Mouse (Mus musculus) thymus, adult 2 months (tissue): ENCODE results near the gene Tmem158.

Experiments
- CTCF ChIP-seq: fragments of 200-500 bp; IDR thresholded peaks from 2 replicates; pipeline ENCODE4 v1.5.1; 2012; ENCODE audit warnings: mild to moderate bottlenecking, control low read depth, low read length, moderate library complexity, borderline replicate concordance; ENCODE audit not compliant: control insufficient read depth, poor library complexity, insufficient read depth; ENCODE audit errors: extremely low read depth
- POLR2A ChIP-seq: fragments of 200-500 bp; IDR thresholded peaks from 2 replicates; pipeline ENCODE4 v1.6.1; 2012; ENCODE audit warnings: mild to moderate bottlenecking, low read length, control low read depth, moderate library complexity; ENCODE audit not compliant: control insufficient read depth, poor library complexity, insufficient read depth; ENCODE audit errors: extremely low read depth

DNA sequence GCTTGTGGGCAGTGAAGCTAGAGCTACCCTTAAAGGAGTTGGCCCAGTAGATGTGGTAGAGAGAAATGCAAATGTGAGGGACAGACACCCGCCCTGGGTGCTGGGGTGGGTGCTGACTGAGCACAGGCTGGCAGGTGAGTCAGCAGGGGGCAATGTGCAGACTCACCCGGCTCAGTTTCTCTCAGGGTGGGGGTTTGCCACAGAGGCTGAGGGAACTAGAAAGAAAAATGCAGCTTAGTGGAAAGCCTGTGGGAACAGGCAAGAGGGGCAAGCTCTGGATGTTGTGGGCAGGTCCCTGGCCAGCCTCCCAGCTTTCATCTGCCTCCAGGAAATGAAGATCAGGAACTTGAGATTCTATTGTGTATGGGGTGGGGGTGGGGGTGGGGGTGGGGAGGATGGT lies 22.8 kb downstream of the Tmem158 start:
- TF ChIP-seq POLR2A: no peak
- no peak for TF ChIP-seq CTCF
